12 mouse cellular contexts compared by ENCODE assay signal in the genomic region with DNA sequence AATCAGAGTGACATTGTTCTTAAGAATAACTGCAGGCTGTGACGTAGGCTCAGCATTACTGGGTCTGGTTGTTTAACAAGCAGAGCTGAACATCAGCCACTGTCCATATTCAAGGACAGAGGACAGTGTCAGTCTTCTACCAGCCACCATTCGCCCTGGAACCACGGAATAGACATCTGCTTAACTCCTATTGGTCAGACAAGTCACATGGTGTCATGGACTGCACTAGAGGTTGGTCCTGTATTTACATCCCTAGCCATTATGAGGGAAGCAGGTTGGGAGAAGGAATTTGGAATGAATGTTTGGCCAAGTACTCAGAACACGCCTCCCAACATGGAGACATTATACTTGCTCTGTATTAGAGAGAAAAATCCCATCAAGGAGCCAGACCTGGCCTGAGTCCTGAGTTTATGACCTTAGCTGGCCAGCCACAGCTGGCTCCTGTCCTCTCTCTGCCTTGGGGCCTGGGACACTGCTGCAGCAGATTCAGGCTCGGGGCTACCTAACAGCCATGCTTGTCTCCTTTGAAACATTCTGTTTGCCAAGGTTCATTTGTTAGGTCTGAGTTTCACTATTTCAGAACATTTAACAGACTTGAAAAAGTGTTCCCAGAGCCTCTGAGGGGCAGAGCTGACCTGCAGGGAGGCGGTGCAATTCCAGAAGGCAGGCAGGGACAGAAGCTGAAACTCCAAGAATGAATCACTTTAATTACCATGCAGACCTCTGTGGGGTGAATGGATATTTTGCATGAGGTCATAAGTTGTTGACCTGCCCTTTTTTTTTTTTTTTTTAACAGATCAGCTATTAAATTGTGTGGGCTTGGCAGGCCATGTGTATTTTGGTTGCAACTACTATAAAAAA.
A peak's percentile ranks its signal among the peaks of the same experiment; 100 is the strongest.
DNase-seq lines count a peak whose midpoint lies in the region; ATAC-seq and TF ChIP-seq lines count a peak whose summit lies in the region.
"Had no signal": no experiment of that assay in that cellular context is flagged by ENCODE, and none has a peak within 500 bp of the region (broad histone marks: within the 10 kb centered on the region; RNA-seq: fewer than 3 reads in every experiment).

No protein-coding gene starts in this region.

- no peaks in the 10 kb centered on the region for H3K27me3 ChIP-seq in liver, embryonic 11.5 days (replicated peaks; ENCODE audit: control insufficient read depth, insufficient read depth, low read length)
- H3K27me3 ChIP-seq: heart, embryonic 13.5 days; hindbrain, embryonic 13.5 days; liver, embryonic 13.5 days had no signal

- TF ChIP-seq CTCF in lung, adult 2 months (IDR thresholded peaks at IDR 0.05; ENCODE audit: insufficient read depth, low read length) = no peak

- TF ChIP-seq POLR2A in lung, adult 2 months (IDR thresholded peaks at IDR 0.05; ENCODE audit: borderline replicate concordance, extremely low read depth, low read depth, low read length) = no peak

- 61% methylated on average over 6 of the region's 6 CpGs for WGBS in lung, adult 2 months
- 70% methylated on average over 6 of the region's 6 CpGs for WGBS in liver, embryonic 11.5 days

- H3K4me3 ChIP-seq in lung, adult 2 months (replicated peaks; ENCODE audit: extremely low read depth, low read depth, low read length) = no peak overlapping the region
- H3K4me3 ChIP-seq in liver, embryonic 11.5 days (ENCODE audit: low read depth, low read length) = no peak overlapping the region
- H3K4me3 ChIP-seq: heart, embryonic 13.5 days; hindbrain, embryonic 13.5 days; liver, embryonic 13.5 days had no signal

- H3K9ac ChIP-seq in liver, embryonic 11.5 days (ENCODE audit: low read depth, low read length) = no peak overlapping the region
- H3K9ac ChIP-seq: heart, embryonic 13.5 days; hindbrain, embryonic 13.5 days; liver, embryonic 13.5 days had no signal

- ATAC-seq in liver, embryonic 11.5 days (replicated peaks; ENCODE audit: low FRiP score) = no peak

- H3K4me1 ChIP-seq in lung, adult 2 months (ENCODE audit: control insufficient read depth, insufficient read depth, low read length) = no peaks in the 10 kb centered on the region
- no peaks in the 10 kb centered on the region for H3K4me1 ChIP-seq in liver, embryonic 11.5 days (replicated peaks; ENCODE audit: control insufficient read depth, insufficient read depth, low read length)
- H3K4me1 ChIP-seq: heart, embryonic 13.5 days; liver, embryonic 13.5 days had no signal

- H3K9me3 ChIP-seq in liver, embryonic 11.5 days (ENCODE audit: control insufficient read depth, low read length) = no peaks in the 10 kb centered on the region
- H3K9me3 ChIP-seq: heart, embryonic 13.5 days; hindbrain, embryonic 13.5 days; liver, embryonic 13.5 days had no signal

- no peak overlapping the region for H3K4me2 ChIP-seq in liver, embryonic 11.5 days
- H3K4me2 ChIP-seq: heart, embryonic 13.5 days; hindbrain, embryonic 13.5 days; liver, embryonic 13.5 days had no signal

- DNase-seq in urinary bladder, postnatal 14 days (ENCODE audit: low spot score) = peak; percentile 17
- no peak for DNase-seq in urinary bladder, postnatal 10 days (ENCODE audit: low spot score)
- DNase-seq in kidney, adult 9 months = peak; percentile 17
- peak; percentile 6 for DNase-seq in lung, adult 2 months
- DNase-seq in layer of hippocampus, adult 8-10 months (ENCODE audit: low spot score in 2 of 2) = no peak
- DNase-seq in retina, embryonic 14.5 days (ENCODE audit: low spot score) = no peak
- DNase-seq in liver, embryonic 11.5 days (ENCODE audit: low spot score) = no peak
- DNase-seq: cerebellum, adult 18-20 months; liver, embryonic 13.5 days; right cerebral cortex, postnatal 4 days had no signal

- H3K36me3 ChIP-seq in liver, embryonic 11.5 days (ENCODE audit: control insufficient read depth, insufficient read depth, low read length) = no peaks in the 10 kb centered on the region
- H3K36me3 ChIP-seq: heart, embryonic 13.5 days; hindbrain, embryonic 13.5 days; liver, embryonic 13.5 days had no signal

- H3K27ac ChIP-seq in liver, embryonic 11.5 days (ENCODE audit: low read depth, low read length) = no peak overlapping the region
- H3K27ac ChIP-seq: heart, embryonic 13.5 days; hindbrain, embryonic 13.5 days; liver, embryonic 13.5 days had no signal

Comparison
In these comparisons a context has a peak if more than half of its experiments do, and no peak if none do; other contexts are left out.
1. DNase-seq: peak in urinary bladder, postnatal 14 days (single experiment), kidney, adult 9 months (single experiment) and lung, adult 2 months (single experiment); none in urinary bladder, postnatal 10 days (single experiment), layer of hippocampus, adult 8-10 months (0 of 2), retina, embryonic 14.5 days (single experiment) and liver, embryonic 11.5 days (single experiment).